Mouse (Mus musculus): Measurements from ENCODE around the gene Ism2. TPM values are rescaled to one million over a fixed set of nuclear protein-coding genes. Genes with fewer than 3 reads are reported as not detected.
A peak's percentile ranks its signal among the peaks of the same experiment; 100 is the strongest.

Ism2 gene
- polyA plus RNA-seq, 1 experiment from 2014 or later = 0.34 TPM

DNA sequence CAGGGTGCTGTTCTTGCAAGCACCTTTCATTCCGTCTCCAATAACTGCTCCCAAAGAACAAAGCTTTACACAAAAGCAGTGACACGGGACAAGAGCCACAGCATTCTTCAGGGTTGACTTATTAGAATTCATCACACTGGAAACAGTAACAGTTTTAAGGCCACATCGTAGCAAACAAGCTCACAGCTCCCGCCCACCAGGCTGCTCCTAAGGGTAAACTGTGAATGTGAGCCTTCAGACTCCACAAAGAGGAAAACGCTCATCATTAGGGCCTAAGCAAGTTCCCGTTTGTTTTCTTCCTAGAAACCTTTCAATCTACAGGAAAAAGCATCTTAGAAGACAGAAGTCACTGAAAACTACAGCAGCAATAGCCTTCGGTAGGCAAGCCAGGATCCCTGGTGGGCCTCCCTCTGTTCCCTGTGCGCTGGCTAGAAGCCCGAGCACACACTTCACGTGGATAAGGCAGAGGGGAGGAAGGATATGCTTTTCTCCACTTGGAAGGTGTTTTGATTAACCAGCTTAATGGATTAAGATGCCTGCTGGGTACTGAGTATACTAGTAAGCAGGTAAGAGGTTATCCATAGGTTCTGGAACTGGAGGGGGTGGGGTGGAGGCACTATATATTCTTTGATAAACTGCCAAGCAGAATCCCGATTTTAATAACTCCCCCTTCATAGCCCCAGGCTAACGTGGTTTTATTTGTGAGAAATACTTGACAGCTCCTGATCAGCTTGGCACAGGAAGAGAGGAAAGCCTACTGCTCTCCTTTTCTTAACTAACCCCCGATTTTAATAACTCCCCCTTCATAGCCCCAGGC is 6.5 kb upstream of the Ism2 start:
- no peak overlapping the region for H3K27ac ChIP-seq (replicated peaks)
- H3K36me3 ChIP-seq (ENCODE audit: control insufficient read depth, insufficient read depth, low read length) = peaks cover 6% of the 10 kb centered on the region
- H3K4me1 ChIP-seq (replicated peaks; ENCODE audit: control insufficient read depth, insufficient read depth) = no peaks in the 10 kb centered on the region
- H3K9me3 ChIP-seq (ENCODE audit: control insufficient read depth, low read length) = no peaks in the 10 kb centered on the region
- H3K27me3 ChIP-seq (ENCODE audit: control insufficient read depth, insufficient read depth, low read length) = no peaks in the 10 kb centered on the region
- H3K9ac ChIP-seq (ENCODE audit: low read length) = no peak overlapping the region
- 29% methylated on average over 13 of the region's 13 CpGs for WGBS
- TF ChIP-seq EP300 (optimal IDR thresholded peaks at IDR 0.05) (no peak), CTCF (IDR thresholded peaks at IDR 0.05; ENCODE audit: low read depth) (no peak)
- no peak overlapping the region; the same call in 1 of the 2 replicates for H3K4me2 ChIP-seq (replicated peaks; ENCODE audit: low read depth)
- peak; percentile 21 for DNase-seq (ENCODE audit: low spot score)
- ATAC-seq (ENCODE audit: low FRiP score, low TSS enrichment) = no peak; the same call in 1 of the 2 replicates
- no peak overlapping the region for H3K4me3 ChIP-seq (ENCODE audit: low read depth, low read length)

DNA sequence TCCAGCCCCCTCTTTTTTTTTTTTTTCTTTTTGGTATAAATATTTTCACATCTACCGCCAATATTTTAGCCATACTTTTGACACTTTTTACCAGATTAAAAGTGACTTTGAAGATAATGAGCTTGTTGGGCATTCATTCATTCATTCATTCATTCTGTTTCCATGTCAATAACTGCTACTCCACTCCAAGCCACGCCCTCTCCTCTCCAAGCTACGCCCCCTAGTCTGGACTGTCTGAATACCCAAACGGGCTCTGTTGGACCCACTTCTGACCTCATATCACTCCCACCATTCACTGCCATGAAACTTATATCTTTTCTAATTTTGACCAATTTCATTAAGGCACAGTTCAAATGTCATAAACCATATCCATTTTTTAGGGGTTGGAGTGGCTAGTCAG is 1.7 kb upstream of the Ism2 start:
- no peaks in the 10 kb centered on the region for H3K36me3 ChIP-seq (ENCODE audit: control insufficient read depth, insufficient read depth, low read length)
- H3K4me2 ChIP-seq (replicated peaks; ENCODE audit: low read depth) = no peak overlapping the region
- H3K9ac ChIP-seq (ENCODE audit: low read length) = no peak overlapping the region
- no peaks in the 10 kb centered on the region for H3K9me3 ChIP-seq (ENCODE audit: control insufficient read depth, low read length)
- ATAC-seq (ENCODE audit: low FRiP score, low TSS enrichment) (no peak), DNase-seq (ENCODE audit: low spot score) (no peak)
- 0 out of 2 replicates have a peak, but pooled peaks cover 2% of the 10 kb centered on the region for H3K4me1 ChIP-seq (replicated peaks; ENCODE audit: control insufficient read depth, insufficient read depth)
- no peak overlapping the region for H3K27ac ChIP-seq (replicated peaks)
- no peaks in the 10 kb centered on the region for H3K27me3 ChIP-seq (ENCODE audit: control insufficient read depth, insufficient read depth, low read length)
- whole genome bisulfite sequencing = 52% methylated on average over 4 of the region's 4 CpGs
- no peak for TF ChIP-seq CTCF (IDR thresholded peaks at IDR 0.05; ENCODE audit: low read depth)
- no peak for TF ChIP-seq EP300 (optimal IDR thresholded peaks at IDR 0.05)
- no peak overlapping the region for H3K4me3 ChIP-seq (ENCODE audit: low read depth, low read length)

DNA sequence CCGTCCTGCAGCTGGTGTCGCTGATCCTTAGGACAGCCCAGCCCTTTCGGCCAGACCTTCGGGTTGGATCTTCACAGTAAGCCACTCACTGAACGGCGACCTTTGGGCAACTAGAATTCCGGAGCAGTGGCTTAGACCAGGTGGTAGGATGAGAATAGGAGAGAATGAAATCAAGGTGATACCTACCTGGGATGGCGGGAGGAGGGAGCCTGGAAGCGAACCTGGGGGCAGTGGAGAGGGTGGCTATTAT is 861 bp upstream of the Ism2 start:
- Histone ChIP-seq H3K4me2 (replicated peaks; ENCODE audit: low read depth) (peak overlapping the region; percentile 98), H3K36me3 (ENCODE audit: control insufficient read depth, insufficient read depth, low read length) (no peaks in the 10 kb centered on the region), H3K27me3 (ENCODE audit: control insufficient read depth, insufficient read depth, low read length) (no peaks in the 10 kb centered on the region), H3K9me3 (ENCODE audit: control insufficient read depth, low read length) (no peaks in the 10 kb centered on the region), H3K4me3 (ENCODE audit: low read depth, low read length) (peak overlapping the region; percentile 73), H3K27ac (replicated peaks) (no peak overlapping the region), H3K9ac (ENCODE audit: low read length) (peak overlapping the region; percentile 67), H3K4me1 (replicated peaks; ENCODE audit: control insufficient read depth, insufficient read depth) (0 out of 2 replicates have a peak, but pooled peaks cover 2% of the 10 kb centered on the region)
- DNase-seq (ENCODE audit: low spot score) = no peak
- TF ChIP-seq CTCF (IDR thresholded peaks at IDR 0.05; ENCODE audit: low read depth) (no peak), EP300 (optimal IDR thresholded peaks at IDR 0.05) (no peak)
- 4% methylated on average over 9 of the region's 9 CpGs for WGBS
- ATAC-seq (ENCODE audit: low FRiP score, low TSS enrichment) = no peak

DNA sequence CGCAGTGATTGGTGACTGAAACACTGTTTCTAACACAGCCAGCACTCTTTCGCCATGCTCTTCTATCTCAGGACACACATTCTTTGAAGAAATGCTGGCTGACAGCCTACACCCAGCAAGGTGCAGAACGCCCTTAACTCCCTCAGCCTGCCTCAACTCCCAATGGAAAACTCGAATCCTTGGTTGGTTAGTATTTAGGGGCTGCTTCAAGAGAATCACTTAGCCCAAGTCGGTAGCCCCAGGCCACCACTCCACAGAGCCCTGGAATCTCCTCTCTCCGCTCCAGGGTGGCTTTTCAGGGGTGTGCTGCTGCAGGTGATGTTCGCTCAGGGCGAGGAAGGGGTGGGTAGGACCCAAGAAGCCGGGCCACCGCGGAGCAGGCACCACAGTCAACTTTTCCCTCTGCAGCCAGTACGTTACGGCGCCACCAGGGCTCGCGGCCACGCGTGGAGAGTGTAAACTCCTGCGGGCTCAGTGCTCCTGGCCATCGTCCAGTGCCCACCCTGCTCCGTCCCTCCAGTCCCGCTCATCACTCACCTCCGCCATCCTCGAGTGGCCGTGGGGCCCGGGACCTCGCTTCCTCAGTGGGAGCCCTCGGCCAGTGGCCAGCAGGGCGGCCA is 358 bp downstream of the Ism2 start:
- WGBS = 9% methylated on average over 29 of the region's 29 CpGs
- H3K9me3 ChIP-seq (ENCODE audit: control insufficient read depth, low read length) = no peaks in the 10 kb centered on the region
- H3K27ac ChIP-seq (replicated peaks) = no peak overlapping the region
- H3K4me2 ChIP-seq (replicated peaks; ENCODE audit: low read depth) = peak overlapping the region; percentile 98
- no peak for DNase-seq (ENCODE audit: low spot score)
- ATAC-seq (ENCODE audit: low FRiP score, low TSS enrichment) = peak; percentile 51
- no peaks in the 10 kb centered on the region for H3K36me3 ChIP-seq (ENCODE audit: control insufficient read depth, insufficient read depth, low read length)
- TF ChIP-seq EP300 (optimal IDR thresholded peaks at IDR 0.05) (no peak), CTCF (IDR thresholded peaks at IDR 0.05; ENCODE audit: low read depth) (no peak)
- 0 out of 2 replicates have a peak, but pooled peaks cover 2% of the 10 kb centered on the region for H3K4me1 ChIP-seq (replicated peaks; ENCODE audit: control insufficient read depth, insufficient read depth)
- no peaks in the 10 kb centered on the region for H3K27me3 ChIP-seq (ENCODE audit: control insufficient read depth, insufficient read depth, low read length)
- peak overlapping the region; percentile 73 for H3K4me3 ChIP-seq (ENCODE audit: low read depth, low read length)
- H3K9ac ChIP-seq (ENCODE audit: low read length) = peak overlapping the region; percentile 67

DNA sequence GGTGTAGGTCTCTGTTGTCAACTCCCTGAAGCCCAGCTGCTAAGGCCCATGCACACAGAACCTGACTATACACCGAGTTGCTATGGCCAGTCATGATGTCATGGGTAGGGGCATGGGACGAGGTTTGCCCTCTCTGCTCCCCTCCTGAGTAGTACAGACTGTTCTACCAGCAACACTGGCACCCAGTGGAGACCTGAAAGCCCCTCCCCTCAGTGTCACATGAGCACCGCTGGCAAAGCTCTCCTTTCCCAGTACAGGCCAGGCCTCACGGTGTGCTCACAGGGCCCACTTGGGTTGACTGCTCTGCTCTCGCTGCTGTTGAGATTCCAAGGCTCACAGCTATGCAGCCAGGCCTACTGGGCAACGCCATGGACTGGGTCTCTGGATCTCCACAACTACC is 5.6 kb downstream of the Ism2 start:
- H3K9me3 ChIP-seq (ENCODE audit: control insufficient read depth, low read length) = no peaks in the 10 kb centered on the region
- ATAC-seq (ENCODE audit: low FRiP score, low TSS enrichment) = peak; percentile 10; the same call in 1 of the 2 replicates
- WGBS = 75% methylated on average over 6 of the region's 6 CpGs

DNA sequence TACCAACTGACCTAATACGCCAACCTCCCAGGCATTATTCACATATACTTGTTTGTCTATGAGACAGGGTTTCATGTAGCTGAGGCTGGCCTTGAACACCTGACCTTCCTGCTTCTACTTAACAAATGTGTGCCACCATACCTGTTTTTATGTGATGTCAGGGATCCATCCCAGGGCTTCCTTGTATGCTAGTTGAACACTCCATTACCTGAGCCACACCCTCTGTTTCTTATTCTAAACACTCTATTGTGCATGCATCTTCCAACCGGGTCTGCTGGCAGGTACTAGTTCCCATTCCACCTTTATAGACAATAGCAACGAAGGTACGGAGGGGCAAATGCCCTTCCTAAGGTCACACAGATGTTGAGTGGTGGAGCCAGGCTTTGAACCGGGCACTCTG is 10.4 kb downstream of the Ism2 start:
- 88% methylated on average over 5 of the region's 5 CpGs for WGBS
- Histone ChIP-seq H3K9me3 (ENCODE audit: control insufficient read depth, low read length) (no peaks in the 10 kb centered on the region), H3K36me3 (ENCODE audit: control insufficient read depth, insufficient read depth, low read length) (no peaks in the 10 kb centered on the region), H3K9ac (ENCODE audit: low read length) (no peak overlapping the region), H3K4me3 (ENCODE audit: low read depth, low read length) (no peak overlapping the region), H3K27ac (replicated peaks) (no peak overlapping the region), H3K4me2 (replicated peaks; ENCODE audit: low read depth) (no peak overlapping the region), H3K27me3 (ENCODE audit: control insufficient read depth, insufficient read depth, low read length) (no peaks in the 10 kb centered on the region), H3K4me1 (replicated peaks; ENCODE audit: control insufficient read depth, insufficient read depth) (no peaks in the 10 kb centered on the region)
- TF ChIP-seq CTCF (IDR thresholded peaks at IDR 0.05; ENCODE audit: low read depth) = no peak
- TF ChIP-seq EP300 (optimal IDR thresholded peaks at IDR 0.05) = no peak
- ATAC-seq (ENCODE audit: low FRiP score, low TSS enrichment) = no peak
- DNase-seq (ENCODE audit: low spot score) = no peak

More for the DNA sequence above, 5.6 kb downstream of the Ism2 start:
- no peak for DNase-seq (ENCODE audit: low spot score)
- Histone ChIP-seq H3K4me3 (ENCODE audit: low read depth, low read length) (no peak overlapping the region), H3K4me1 (replicated peaks; ENCODE audit: control insufficient read depth, insufficient read depth) (no peaks in the 10 kb centered on the region), H3K36me3 (ENCODE audit: control insufficient read depth, insufficient read depth, low read length) (no peaks in the 10 kb centered on the region), H3K27me3 (ENCODE audit: control insufficient read depth, insufficient read depth, low read length) (no peaks in the 10 kb centered on the region), H3K9ac (ENCODE audit: low read length) (no peak overlapping the region), H3K27ac (replicated peaks) (no peak overlapping the region), H3K4me2 (replicated peaks; ENCODE audit: low read depth) (no peak overlapping the region)
- no peak for TF ChIP-seq CTCF (IDR thresholded peaks at IDR 0.05; ENCODE audit: low read depth)
- TF ChIP-seq EP300 (optimal IDR thresholded peaks at IDR 0.05) = no peak
